Mouse (Mus musculus) limb, embryonic 10.5 days (tissue): ENCODE measurements around the gene Crb2. TPM values are rescaled to one million over a fixed set of nuclear protein-coding genes. Genes with fewer than 3 reads are reported as not detected.

Experiments used
- DNase-seq: peaks from one replicate; pipeline ENCODE4 v3.0.0-alpha.2; 2017; ENCODE audit warnings: low spot score
- H3K27ac ChIP-seq: fragments of 300-500 bp; sonication (generic); 2 replicates; pipeline ENCODE4 v1.5.1; 2016; ENCODE audit warnings: mild to moderate bottlenecking
- H3K27me3 ChIP-seq: fragments of 300-500 bp; sonication (generic); 2 replicates; pipeline ENCODE4 v1.6.1; 2016; ENCODE audit warnings: low read depth, mild to moderate bottlenecking; ENCODE audit not compliant: poor library complexity, severe bottlenecking
- H3K36me3 ChIP-seq: fragments of 300-500 bp; sonication (generic); 2 replicates; pipeline ENCODE4 v1.6.1; 2016; ENCODE audit warnings: mild to moderate bottlenecking, moderate library complexity
- H3K4me1 ChIP-seq: fragments of 300-500 bp; sonication (generic); 2 replicates; pipeline ENCODE4 v1.6.1; 2016
- H3K4me3 ChIP-seq: fragments of 300-500 bp; sonication (generic); 2 replicates; pipeline ENCODE4 v1.5.1; 2016; ENCODE audit warnings: mild to moderate bottlenecking, moderate library complexity
- H3K9me3 ChIP-seq: fragments of 300-500 bp; sonication (generic); replicated peaks from 2 replicates; pipeline ENCODE4 v1.6.1; 2016; ENCODE audit warnings: mild to moderate bottlenecking
- WGBS: fragments of 180-500 bp; shearing (Covaris S2); methylation state at CpG from one replicate; pipeline ENCODE4 v1.1.7; 2016; 5-methylcytosine and 5-hydroxymethylcytosine counted together
- polyA plus RNA-seq: library from polyadenylated mRNA; unstranded; fragments of >200 nt; fragmentation: Nextera tagmentation; extraction: Ambion mirVana; gene quantifications from 2 replicates; pipeline ENCODE4 v1.2.1, GENCODE M21; 2016

Gene Crb2
- polyA plus RNA-seq, 1 experiment from 2014 or later, result 2.1 TPM

DNA sequence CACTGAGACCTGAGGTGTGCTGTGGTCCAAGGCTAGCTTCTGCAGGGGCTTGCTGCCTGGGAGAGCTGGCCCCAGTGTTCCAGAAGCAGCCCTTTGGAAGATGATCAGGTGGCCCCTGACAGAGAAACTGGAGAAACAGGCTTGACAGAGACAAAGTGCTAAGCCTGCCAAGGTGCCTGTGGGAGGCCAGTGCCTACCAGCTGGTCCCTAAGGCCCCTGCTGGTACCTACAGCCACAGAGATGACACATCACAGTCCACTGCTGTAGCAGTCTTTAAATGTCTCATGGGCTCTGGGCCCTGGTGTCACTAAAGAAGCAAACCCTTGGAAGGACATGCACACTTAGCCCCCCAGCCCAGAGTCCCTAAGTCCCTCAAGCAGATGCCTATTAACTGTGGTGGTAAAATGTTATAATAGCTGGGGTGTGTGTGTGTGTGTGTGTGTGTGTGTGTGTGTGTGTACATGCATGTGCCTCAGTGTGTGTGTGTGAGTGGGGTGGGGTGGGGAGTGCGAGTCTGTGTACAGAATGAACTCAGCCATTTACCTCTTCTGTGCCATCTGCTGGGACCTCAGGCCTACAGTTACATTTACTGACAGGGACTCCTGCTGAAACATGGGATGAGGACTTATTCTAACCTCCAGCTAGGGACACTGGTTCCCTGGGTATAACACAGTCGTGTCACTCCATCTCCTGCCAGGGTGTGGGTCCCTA lies 19.7 kb upstream of the Crb2 start:
- Histone ChIP-seq H3K4me1 (peaks cover 20% of the 10 kb centered on the region), H3K27me3 (peaks cover 45% of the 10 kb centered on the region), H3K9me3 (no peaks in the 10 kb centered on the region), H3K36me3 (no peaks in the 10 kb centered on the region), H3K27ac (no peak overlapping the region), H3K4me3 (no peak overlapping the region)
- no peak for DNase-seq
- 88% methylated on average over 2 of the region's 2 CpGs for WGBS

DNA sequence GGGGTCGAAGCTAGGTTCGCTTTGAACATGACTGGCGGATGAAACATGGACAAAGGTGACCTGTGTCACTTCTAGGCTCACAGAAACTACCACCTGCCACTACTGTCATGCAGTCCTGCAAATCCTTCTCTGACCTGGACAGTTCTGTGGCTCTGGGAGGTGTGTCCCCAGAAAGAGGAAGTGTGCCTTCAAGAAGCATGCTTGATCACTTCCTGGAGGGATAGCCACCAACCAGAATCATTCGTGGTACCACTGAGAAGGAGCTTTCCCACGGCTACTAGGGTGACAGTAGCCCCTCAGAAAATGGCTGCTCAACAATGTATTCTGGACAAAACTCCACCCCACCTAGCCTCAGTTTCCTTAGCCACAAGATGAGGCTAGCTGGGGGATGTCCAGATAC lies 19.0 kb upstream of the Crb2 start:
- peaks cover 51% of the 10 kb centered on the region for H3K27me3 ChIP-seq
- H3K27ac ChIP-seq, result no peak overlapping the region

DNA sequence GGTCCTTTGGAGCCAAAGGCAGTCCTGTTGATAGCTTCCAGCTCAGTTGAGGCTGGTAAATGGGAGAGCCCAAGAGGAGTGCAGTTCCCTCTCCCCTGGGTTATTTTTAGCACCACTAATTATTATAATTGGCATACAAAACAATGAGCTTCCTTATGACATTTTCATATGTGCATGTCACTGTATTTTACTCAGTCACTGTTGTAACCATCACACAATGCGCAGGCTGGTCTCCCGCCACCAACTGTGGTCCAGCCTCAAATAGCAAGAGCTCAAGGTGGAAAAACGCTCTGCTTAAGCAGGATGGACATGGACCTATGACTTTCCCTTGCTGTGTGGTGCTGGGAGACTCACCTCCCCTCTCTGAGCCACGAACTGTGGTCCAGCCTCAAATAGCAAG lies 18.3 kb upstream of the Crb2 start:
- Histone ChIP-seq H3K9me3 (no peaks in the 10 kb centered on the region), H3K36me3 (no peaks in the 10 kb centered on the region), H3K27me3 (peaks cover 57% of the 10 kb centered on the region), H3K4me3 (no peak overlapping the region), H3K27ac (peak overlapping the region; percentile 58), H3K4me1 (peaks cover 20% of the 10 kb centered on the region)
- no peak for DNase-seq
- 84% methylated on average over 4 of the region's 4 CpGs for WGBS

More for the DNA sequence above, 19.0 kb upstream of the Crb2 start:
- WGBS, result 87% methylated on average over 5 of the region's 5 CpGs
- H3K4me3 ChIP-seq, result no peak overlapping the region
- H3K9me3 ChIP-seq, result no peaks in the 10 kb centered on the region
- no peaks in the 10 kb centered on the region for H3K36me3 ChIP-seq
- no peak for DNase-seq
- H3K4me1 ChIP-seq, result peaks cover 20% of the 10 kb centered on the region

DNA sequence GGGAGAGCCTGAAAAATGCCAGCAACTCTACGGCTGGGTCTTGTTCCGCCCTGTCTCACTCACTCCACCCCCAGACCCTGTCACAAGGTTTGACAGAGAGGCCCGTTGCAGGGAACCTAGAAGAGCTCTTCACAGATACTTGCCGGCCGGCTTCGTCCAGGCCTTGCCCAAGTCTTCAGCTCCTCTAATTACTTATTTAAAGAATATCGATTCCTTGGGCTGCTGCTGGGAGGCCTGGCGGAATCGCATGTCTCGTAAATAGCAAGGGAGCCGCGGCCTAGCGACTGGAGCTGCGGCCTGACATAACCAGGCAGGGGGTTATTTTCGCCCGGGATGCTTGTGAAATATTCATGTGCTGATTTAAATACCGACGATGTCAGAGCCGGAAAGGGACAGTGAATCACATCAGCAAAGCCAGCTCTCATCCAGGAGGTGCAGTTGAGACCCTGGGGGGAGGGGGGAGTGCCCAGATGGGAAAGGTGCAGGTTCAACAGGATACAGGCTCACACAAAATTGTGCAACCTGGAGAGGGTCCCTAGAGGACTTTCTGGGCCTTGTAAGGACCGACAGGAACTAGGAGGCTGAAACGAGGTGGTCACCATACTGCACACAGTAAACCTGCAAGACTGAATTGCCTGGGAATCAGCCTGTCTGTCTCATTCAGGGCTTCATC lies 17.6 kb upstream of the Crb2 start:
- DNase-seq, result no peak

DNA sequence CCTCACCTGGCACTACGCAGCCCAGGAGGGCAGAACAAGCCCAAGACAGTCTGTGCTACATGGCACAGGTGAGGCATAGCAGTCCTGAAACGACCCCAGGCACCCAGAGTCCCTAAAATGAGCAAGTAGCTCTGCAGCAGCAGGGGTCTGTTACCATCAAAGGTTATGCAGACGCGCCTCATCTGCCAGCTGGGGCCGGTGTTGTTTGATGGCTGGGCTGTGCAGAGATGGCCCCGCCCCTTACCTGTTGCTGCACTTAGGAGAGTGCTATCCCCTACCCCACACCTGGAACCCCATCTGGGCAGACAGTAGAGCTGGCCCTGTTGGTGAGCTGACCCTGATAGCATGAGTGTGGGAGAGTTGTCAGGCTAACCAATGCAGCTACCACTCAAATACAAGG lies 15.4 kb upstream of the Crb2 start:
- no peak for DNase-seq
- WGBS, result 22% methylated on average over 6 of the region's 6 CpGs
- H3K27ac ChIP-seq, result no peak overlapping the region
- no peaks in the 10 kb centered on the region for H3K9me3 ChIP-seq
- H3K4me3 ChIP-seq, result no peak overlapping the region
- H3K27me3 ChIP-seq, result peaks cover 67% of the 10 kb centered on the region
- H3K36me3 ChIP-seq, result no peaks in the 10 kb centered on the region
- H3K4me1 ChIP-seq, result peaks cover 37% of the 10 kb centered on the region

More for the DNA sequence above, 17.6 kb upstream of the Crb2 start:
- 10% methylated on average over 21 of the region's 21 CpGs for WGBS
- Histone ChIP-seq H3K27me3 (peaks cover 61% of the 10 kb centered on the region), H3K27ac (peak overlapping the region; percentile 58), H3K36me3 (no peaks in the 10 kb centered on the region), H3K4me3 (peak overlapping the region; percentile 28), H3K9me3 (no peaks in the 10 kb centered on the region), H3K4me1 (peaks cover 21% of the 10 kb centered on the region)

DNA sequence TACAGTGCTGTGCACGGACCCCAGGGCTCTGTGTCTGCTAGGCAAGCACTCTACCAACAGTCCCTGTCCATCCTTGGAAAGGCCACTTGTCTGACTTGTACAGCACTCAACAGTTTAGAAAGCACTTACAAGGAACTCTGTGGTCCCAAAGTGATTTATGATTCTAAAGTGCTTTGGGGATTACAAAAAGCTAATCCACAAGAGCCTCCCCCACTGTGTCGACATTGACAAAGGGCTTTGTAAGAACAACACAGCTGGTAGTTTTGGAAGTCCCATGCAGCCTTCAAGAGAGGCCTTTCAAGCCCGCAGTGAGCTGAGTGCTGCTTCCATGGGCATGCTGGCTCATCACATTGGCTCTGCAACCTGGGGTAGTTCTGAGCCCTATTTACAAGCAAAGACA lies 12.4 kb upstream of the Crb2 start:
- Histone ChIP-seq H3K9me3 (no peaks in the 10 kb centered on the region), H3K4me3 (no peak overlapping the region), H3K27me3 (peaks cover 64% of the 10 kb centered on the region), H3K36me3 (no peaks in the 10 kb centered on the region), H3K27ac (no peak overlapping the region), H3K4me1 (peaks cover 58% of the 10 kb centered on the region)
- no peak for DNase-seq
- 31% methylated on average over 3 of the region's 3 CpGs for WGBS

DNA sequence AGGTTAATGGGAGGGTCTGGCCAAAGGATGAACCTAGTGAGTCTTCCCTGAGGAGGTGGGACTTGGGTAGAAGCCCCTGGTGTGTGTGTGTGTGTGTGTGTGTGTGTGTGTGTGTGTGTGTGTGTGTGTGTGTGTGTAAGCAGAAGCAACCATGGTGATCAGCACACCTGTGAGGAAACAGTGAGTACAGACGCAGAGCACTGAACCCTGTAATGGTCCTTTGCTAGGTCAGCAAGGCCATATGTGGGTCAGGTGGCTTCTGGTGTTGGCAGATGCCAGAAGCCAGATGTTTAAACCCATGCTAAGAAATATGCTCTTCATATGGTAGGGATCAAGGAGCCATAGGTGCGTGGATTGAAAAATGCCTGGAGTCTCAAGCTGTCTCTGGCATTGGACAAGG lies 11.5 kb upstream of the Crb2 start:
- Histone ChIP-seq H3K4me1 (peaks cover 60% of the 10 kb centered on the region), H3K9me3 (no peaks in the 10 kb centered on the region), H3K36me3 (no peaks in the 10 kb centered on the region), H3K27me3 (peaks cover 55% of the 10 kb centered on the region), H3K4me3 (no peak overlapping the region), H3K27ac (0 out of 2 replicates have a peak overlapping the region, but pooled peaks have one; percentile 37)
- 49% methylated on average over 2 of the region's 2 CpGs for WGBS
- DNase-seq, result peak; percentile 40

DNA sequence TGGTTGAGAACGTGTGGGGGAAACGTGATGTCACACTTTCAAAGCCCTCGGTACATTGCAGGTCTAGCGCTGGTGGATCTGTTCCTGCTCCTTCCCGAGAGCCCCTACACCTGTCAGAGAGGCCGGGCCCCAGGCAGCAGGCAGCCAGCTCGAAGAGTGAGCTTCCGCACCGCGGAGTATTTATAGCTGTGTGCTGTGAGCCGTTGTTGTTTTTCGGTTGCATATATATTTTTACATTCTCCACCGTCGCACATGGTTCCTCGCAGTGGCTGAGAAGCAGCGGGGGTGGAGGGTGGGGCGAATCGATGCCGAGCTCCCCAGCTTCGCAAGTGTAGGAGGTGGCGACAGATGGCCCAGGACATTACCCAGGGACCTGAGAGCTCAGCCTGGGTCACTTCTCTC lies 11.0 kb upstream of the Crb2 start:
- H3K27me3 ChIP-seq, result peaks cover 50% of the 10 kb centered on the region

DNA sequence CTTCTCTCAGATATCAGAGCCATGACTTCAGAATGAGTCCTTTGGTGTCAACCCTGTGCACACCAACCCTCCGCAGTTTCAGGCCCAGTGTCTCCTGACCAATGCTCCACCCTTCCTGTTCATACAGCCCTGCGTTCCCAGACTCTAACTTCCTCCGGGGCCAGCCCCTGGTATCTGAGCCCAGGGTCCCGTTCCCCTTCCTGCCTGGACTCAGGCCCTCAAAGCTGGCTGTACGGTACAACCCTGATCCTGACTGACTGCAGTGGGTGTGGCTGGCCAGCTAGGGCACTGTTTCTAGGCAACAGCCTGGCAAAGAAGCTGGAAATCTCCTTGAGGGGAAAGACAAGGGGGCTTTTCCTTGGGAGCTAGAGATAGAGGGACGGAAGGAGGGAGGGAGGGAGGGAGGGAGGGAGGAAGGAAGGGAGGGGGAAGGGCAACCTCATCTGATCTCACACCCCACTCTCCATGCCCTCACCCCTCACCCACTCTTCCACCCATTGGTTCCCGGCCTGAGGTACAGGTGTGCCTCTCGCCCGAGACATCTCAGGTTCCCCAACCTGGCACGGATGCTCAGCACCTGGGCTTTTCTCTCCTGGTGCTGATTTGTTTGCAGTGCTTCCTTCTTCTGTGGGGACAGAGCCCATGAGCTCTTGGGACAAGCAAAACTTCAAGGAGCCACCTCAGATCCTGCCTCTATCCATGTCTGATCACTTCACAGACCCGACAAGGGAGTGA lies 9.9 kb upstream of the Crb2 start:
- Histone ChIP-seq H3K27ac (peak overlapping the region; percentile 37; the same call in 1 of the 2 replicates), H3K27me3 (peaks cover 43% of the 10 kb centered on the region)
- no peak for DNase-seq

More for the DNA sequence above, 11.0 kb upstream of the Crb2 start:
- H3K36me3 ChIP-seq, result no peaks in the 10 kb centered on the region
- H3K4me3 ChIP-seq, result peak overlapping the region; percentile 20; the same call in 1 of the 2 replicates
- peaks cover 63% of the 10 kb centered on the region for H3K4me1 ChIP-seq
- H3K9me3 ChIP-seq, result no peaks in the 10 kb centered on the region
- 19% methylated on average over 21 of the region's 21 CpGs for WGBS
- H3K27ac ChIP-seq, result peak overlapping the region; percentile 37; the same call in 1 of the 2 replicates
- peak; percentile 47 for DNase-seq

DNA sequence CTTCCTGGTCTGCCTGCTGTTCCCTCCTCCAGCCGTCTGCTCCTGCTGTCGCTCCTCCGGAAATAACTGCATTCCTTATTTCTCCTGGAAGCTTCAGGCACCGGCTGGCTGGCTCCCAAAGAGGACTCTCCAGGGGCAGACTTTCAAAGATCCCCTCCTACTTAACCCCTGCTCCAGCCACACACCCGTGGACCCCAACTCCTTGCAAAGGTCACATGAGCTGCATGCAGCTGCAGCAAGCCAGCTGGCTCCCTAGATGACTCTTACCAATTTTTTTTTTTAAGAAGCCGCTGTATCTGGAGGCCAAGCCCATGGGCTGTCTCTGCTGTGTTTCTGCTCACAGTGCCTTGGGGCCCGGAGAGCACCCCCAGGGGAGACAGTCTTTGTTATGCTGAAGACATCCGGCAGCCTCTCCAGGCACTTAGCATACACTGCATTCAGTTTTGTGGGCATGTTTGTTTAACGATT lies 8.9 kb upstream of the Crb2 start:
- H3K27ac ChIP-seq, result 0 out of 2 replicates have a peak overlapping the region, but pooled peaks have one; percentile 3
- H3K4me3 ChIP-seq, result no peak overlapping the region
- no peak for DNase-seq
- H3K4me1 ChIP-seq, result peaks cover 71% of the 10 kb centered on the region
- no peaks in the 10 kb centered on the region for H3K9me3 ChIP-seq
- WGBS, result 7% methylated on average over 9 of the region's 9 CpGs
- H3K27me3 ChIP-seq, result peaks cover 36% of the 10 kb centered on the region
- no peaks in the 10 kb centered on the region for H3K36me3 ChIP-seq

More for the DNA sequence above, 9.9 kb upstream of the Crb2 start:
- 54% methylated on average over 11 of the region's 11 CpGs for WGBS
- Histone ChIP-seq H3K9me3 (no peaks in the 10 kb centered on the region), H3K4me1 (peaks cover 66% of the 10 kb centered on the region), H3K4me3 (no peak overlapping the region), H3K36me3 (no peaks in the 10 kb centered on the region)

DNA sequence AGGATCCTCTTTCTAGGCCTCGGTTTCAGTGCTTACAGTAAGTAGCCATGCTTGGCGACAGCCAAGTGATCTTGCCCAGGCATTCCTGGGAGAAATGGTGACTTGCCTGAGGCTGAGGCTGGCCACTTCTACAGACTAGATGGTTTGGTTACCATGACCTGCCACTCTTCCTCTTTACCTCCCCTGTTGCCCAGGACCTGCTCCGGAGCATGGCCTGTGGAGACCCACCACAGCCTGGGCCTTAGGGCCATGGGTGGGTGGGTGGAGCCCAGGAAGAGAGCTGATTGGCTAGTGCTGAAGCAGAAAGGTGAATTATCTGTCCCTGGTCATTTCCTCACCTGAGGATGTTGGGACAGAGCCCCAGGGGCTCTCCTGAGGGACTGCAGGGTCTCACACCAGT lies 8.3 kb upstream of the Crb2 start:
- peaks cover 71% of the 10 kb centered on the region for H3K4me1 ChIP-seq

DNA sequence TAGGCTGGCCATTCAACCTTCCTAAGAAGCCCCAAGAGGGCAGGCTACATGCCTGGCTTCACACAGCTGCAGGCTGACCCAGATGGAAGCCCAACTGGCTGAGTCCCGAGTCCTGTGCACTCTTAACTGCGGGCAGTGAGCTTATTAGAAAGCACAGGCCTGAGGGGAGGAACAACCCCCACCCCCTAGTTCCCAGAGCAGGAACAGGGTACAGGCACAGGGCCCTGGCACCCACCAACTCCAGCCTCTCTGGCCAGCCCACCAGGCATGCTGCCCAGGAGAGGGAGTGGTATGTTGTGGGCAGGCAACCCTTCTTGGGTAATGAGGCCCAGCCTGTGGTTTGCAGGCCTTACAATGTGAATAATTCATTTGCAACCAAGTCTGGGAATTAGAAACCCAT lies 7.1 kb upstream of the Crb2 start:
- Histone ChIP-seq H3K9me3 (no peaks in the 10 kb centered on the region), H3K36me3 (no peaks in the 10 kb centered on the region), H3K4me1 (peaks cover 66% of the 10 kb centered on the region), H3K27ac (peak overlapping the region; percentile 64; the same call in 1 of the 2 replicates), H3K27me3 (peaks cover 27% of the 10 kb centered on the region), H3K4me3 (no peak overlapping the region)
- WGBS, result 46% methylated on average over 2 of the region's 2 CpGs
- no peak for DNase-seq

More for the DNA sequence above, 8.3 kb upstream of the Crb2 start:
- Histone ChIP-seq H3K27me3 (peaks cover 31% of the 10 kb centered on the region), H3K27ac (0 out of 2 replicates have a peak overlapping the region, but pooled peaks have one; percentile 33), H3K4me3 (no peak overlapping the region), H3K9me3 (no peaks in the 10 kb centered on the region), H3K36me3 (no peaks in the 10 kb centered on the region)
- WGBS, result 52% methylated on average over 3 of the region's 3 CpGs
- DNase-seq, result no peak
